9 mouse cellular contexts compared by ENCODE assay signal in genomic region chr5:86684667-86685066, GRCm38 (mm10). TPM values are rescaled to one million over a fixed set of nuclear protein-coding genes. Genes with fewer than 3 reads are reported as not detected.
DNase-seq lines count a peak whose midpoint lies in the region; ATAC-seq and TF ChIP-seq lines count a peak whose summit lies in the region.
"Had no signal": no experiment of that assay in that cellular context is flagged by ENCODE, and none has a peak within 500 bp of the region (broad histone marks: within the 10 kb centered on the region; RNA-seq: fewer than 3 reads in every experiment).

No protein-coding gene starts in this region.

- peak; percentile 77 for TF ChIP-seq CTCF in intestine, postnatal 0 days (IDR thresholded peaks at IDR 0.05; ENCODE audit: low read depth)

- no peaks in the 10 kb centered on the region for H3K9me3 ChIP-seq in intestine, postnatal 0 days (ENCODE audit: control insufficient read depth)
- no peaks in the 10 kb centered on the region for H3K9me3 ChIP-seq in intestine, embryonic 16.5 days (ENCODE audit: control insufficient read depth, low read length)
- H3K9me3 ChIP-seq in limb, embryonic 14.5 days (ENCODE audit: control insufficient read depth, low read length) = no peaks in the 10 kb centered on the region
- H3K9me3 ChIP-seq: heart, embryonic 15.5 days had no signal

- DNase-seq in MN1 (ENCODE audit: low spot score) = peak; percentile 20
- peak; percentile 67 to 77 for DNase-seq in cerebellum, postnatal 14 days
- DNase-seq in kidney, adult 8-10 months = peak; percentile 8 to 63
- peak; percentile 40 for DNase-seq in limb, embryonic 14.5 days (ENCODE audit: low spot score)
- DNase-seq in right cerebral cortex, postnatal 4 days = peak; percentile 90

- no peaks in the 10 kb centered on the region for H3K36me3 ChIP-seq in intestine, postnatal 0 days (ENCODE audit: control insufficient read depth, insufficient read depth)
- no peaks in the 10 kb centered on the region for H3K36me3 ChIP-seq in intestine, embryonic 16.5 days (ENCODE audit: control insufficient read depth, insufficient read depth, low read length)
- H3K36me3 ChIP-seq in limb, embryonic 14.5 days (ENCODE audit: control insufficient read depth, insufficient read depth, low read length) = no peaks in the 10 kb centered on the region
- H3K36me3 ChIP-seq: heart, embryonic 15.5 days had no signal

- no peak for TF ChIP-seq POLR2A in limb, embryonic 14.5 days (IDR thresholded peaks at IDR 0.05; ENCODE audit: borderline replicate concordance, extremely low read depth, insufficient read depth, insufficient read length)

- H3K4me1 ChIP-seq in intestine, postnatal 0 days (replicated peaks; ENCODE audit: control insufficient read depth, insufficient read depth, low read length) = no peaks in the 10 kb centered on the region
- H3K4me1 ChIP-seq in intestine, embryonic 16.5 days (ENCODE audit: control insufficient read depth, insufficient read depth, low read length) = no peaks in the 10 kb centered on the region
- no peaks in the 10 kb centered on the region for H3K4me1 ChIP-seq in limb, embryonic 14.5 days (ENCODE audit: control insufficient read depth, insufficient read depth, low read length)
- H3K4me1 ChIP-seq: heart, embryonic 15.5 days had no signal

- no peak for ATAC-seq in intestine, postnatal 0 days
- ATAC-seq in intestine, embryonic 16.5 days = no peak
- ATAC-seq in limb, embryonic 14.5 days (ENCODE audit: low FRiP score, low read depth) = no peak
- no peak for ATAC-seq in monocyte, adult 5-6 weeks (replicated peaks; ENCODE audit: insufficient number of reproducible peaks, low FRiP score, low TSS enrichment, poor library complexity, severe bottlenecking)

- no peak overlapping the region for H3K4me2 ChIP-seq in intestine, postnatal 0 days (replicated peaks; ENCODE audit: low read depth)
- no peak overlapping the region for H3K4me2 ChIP-seq in intestine, embryonic 16.5 days (ENCODE audit: low read depth, low read length)
- H3K4me2 ChIP-seq in limb, embryonic 14.5 days (replicated peaks; ENCODE audit: low read depth, low read length, severe bottlenecking) = no peak overlapping the region
- H3K4me2 ChIP-seq: heart, embryonic 15.5 days had no signal

- H3K9ac ChIP-seq in intestine, postnatal 0 days (ENCODE audit: low read depth, low read length) = no peak overlapping the region
- no peak overlapping the region for H3K9ac ChIP-seq in intestine, embryonic 16.5 days (ENCODE audit: low read depth, low read length)
- H3K9ac ChIP-seq in limb, embryonic 14.5 days (ENCODE audit: low read depth, low read length, severe bottlenecking) = no peak overlapping the region
- H3K9ac ChIP-seq: heart, embryonic 15.5 days had no signal

- no peak overlapping the region for H3K27ac ChIP-seq in intestine, postnatal 0 days (ENCODE audit: low read depth, low read length)
- no peak overlapping the region for H3K27ac ChIP-seq in intestine, embryonic 16.5 days (ENCODE audit: low read length)
- H3K27ac ChIP-seq in limb, embryonic 14.5 days (replicated peaks; ENCODE audit: low read depth, low read length) = no peak overlapping the region
- H3K27ac ChIP-seq: heart, embryonic 15.5 days had no signal

- H3K4me3 ChIP-seq in intestine, postnatal 0 days (ENCODE audit: low read depth, low read length) = no peak overlapping the region
- no peak overlapping the region for H3K4me3 ChIP-seq in intestine, embryonic 16.5 days (ENCODE audit: low read length)
- no peak overlapping the region for H3K4me3 ChIP-seq in limb, embryonic 14.5 days (replicated peaks; ENCODE audit: low read length)
- H3K4me3 ChIP-seq: heart, embryonic 15.5 days had no signal

- WGBS in intestine, postnatal 0 days = 58% methylated on average over 4 of the region's 4 CpGs
- 58% methylated on average over 4 of the region's 4 CpGs for WGBS in intestine, embryonic 16.5 days
- 56% methylated on average over 4 of the region's 4 CpGs for WGBS in limb, embryonic 14.5 days

- H3K27me3 ChIP-seq in intestine, postnatal 0 days (replicated peaks; ENCODE audit: control insufficient read depth, insufficient read depth, low read length) = no peaks in the 10 kb centered on the region
- no peaks in the 10 kb centered on the region for H3K27me3 ChIP-seq in intestine, embryonic 16.5 days (replicated peaks; ENCODE audit: control insufficient read depth, insufficient read depth, low read length)
- no peaks in the 10 kb centered on the region for H3K27me3 ChIP-seq in limb, embryonic 14.5 days (ENCODE audit: control insufficient read depth, insufficient read depth, low read length)
- H3K27me3 ChIP-seq: heart, embryonic 15.5 days had no signal

RNA-seq across cellular contexts. Expression of gene Tmprss11b, which starts 8.5 kb away (rescaled TPM):
- not detected in 2 replicates for polyA plus RNA-seq in intestine, postnatal 0 days (2015; fragmentation: Nextera tagmentation; extraction: Ambion mirVana)
- polyA plus RNA-seq in intestine, embryonic 16.5 days (2015; fragmentation: Nextera tagmentation; extraction: Ambion mirVana) = not detected in 2 replicates
- 0.03 and 0.04 TPM in 2 replicates for polyA plus RNA-seq in limb, embryonic 14.5 days (2012; rRNA removed)
- not detected in 2 replicates for polyA plus RNA-seq in limb, embryonic 14.5 days (2014; fragmentation: Nextera tagmentation; extraction: Ambion mirVana)
- total RNA-seq in monocyte, adult 5-6 weeks (2017) = not detected in 3 replicates
- polyA plus RNA-seq: heart, embryonic 15.5 days had no signal

RNA-seq across cellular contexts. Expression of gene Tmprss11f, which starts 52.4 kb away (rescaled TPM):
- polyA plus RNA-seq in intestine, postnatal 0 days (2015; fragmentation: Nextera tagmentation; extraction: Ambion mirVana) = not detected in 2 replicates
- polyA plus RNA-seq in intestine, embryonic 16.5 days (2015; fragmentation: Nextera tagmentation; extraction: Ambion mirVana) = not detected in 2 replicates
- polyA plus RNA-seq in limb, embryonic 14.5 days (2012; rRNA removed) = 0.01 and 0.03 TPM in 2 replicates
- 0.10 and 0.12 TPM in 2 replicates for polyA plus RNA-seq in limb, embryonic 14.5 days (2014; fragmentation: Nextera tagmentation; extraction: Ambion mirVana)
- not detected in 3 replicates for total RNA-seq in monocyte, adult 5-6 weeks (2017)
- polyA plus RNA-seq: heart, embryonic 15.5 days had no signal

Comparison
In these comparisons a context has a peak if more than half of its experiments do, and no peak if none do; other contexts are left out.
1. DNase-seq: peak in every context shown above with its lines; median percentile 90 in right cerebral cortex, postnatal 4 days; 72 in cerebellum, postnatal 14 days; 40 in limb, embryonic 14.5 days; 36 in kidney, adult 8-10 months; 20 in MN1.